Mouse (Mus musculus) MEL (cell line): ENCODE data around the gene Gm11627.

ENCODE experiments used
- CTCF ChIP-seq, 3 experiments: IDR thresholded peaks in 2 of 3; conservative IDR thresholded peaks in 1 of 3; 2 replicates each; pipeline ENCODE4 v1.5.1; 2011 to 2012; ENCODE audit warnings: low read length in 3 of 3, low read depth in 2 of 3, mild to moderate bottlenecking in 2 of 3, improper control_type of control experiment in 1 of 3, inconsistent platforms in 1 of 3, mixed read lengths in 1 of 3, moderate library complexity in 1 of 3; ENCODE audit not compliant: control insufficient read depth in 1 of 3, insufficient read depth in 1 of 3, poor library complexity in 1 of 3, severe bottlenecking in 1 of 3
- EP300 ChIP-seq, 2 experiments: IDR thresholded peaks; 2 replicates each; pipeline ENCODE4 v1.6.1; 2011; ENCODE audit warnings: improper control_type of control experiment in 2 of 2, low read length in 2 of 2, low read depth in 1 of 2, mild to moderate bottlenecking in 1 of 2
- POLR2A ChIP-seq, 2 experiments: IDR thresholded peaks; 2 replicates each; pipeline ENCODE4 v1.6.1; 2011 to 2012; ENCODE audit warnings: low read length in 2 of 2, mild to moderate bottlenecking in 2 of 2, control low read depth in 1 of 2, improper control_type of control experiment in 1 of 2, low read depth in 1 of 2, moderate library complexity in 1 of 2; ENCODE audit not compliant: control insufficient read depth in 1 of 2, insufficient read depth in 1 of 2, poor library complexity in 1 of 2
- RAD21 ChIP-seq: IDR thresholded peaks from 2 replicates; pipeline ENCODE4 v1.6.1; 2011; ENCODE audit warnings: mild to moderate bottlenecking, low read depth, low read length, improper control_type of control experiment
- SIN3A ChIP-seq: IDR thresholded peaks from 2 replicates; pipeline ENCODE4 v1.6.1; 2012; ENCODE audit warnings: low read length, improper control_type of control experiment, inconsistent platforms

DNA sequence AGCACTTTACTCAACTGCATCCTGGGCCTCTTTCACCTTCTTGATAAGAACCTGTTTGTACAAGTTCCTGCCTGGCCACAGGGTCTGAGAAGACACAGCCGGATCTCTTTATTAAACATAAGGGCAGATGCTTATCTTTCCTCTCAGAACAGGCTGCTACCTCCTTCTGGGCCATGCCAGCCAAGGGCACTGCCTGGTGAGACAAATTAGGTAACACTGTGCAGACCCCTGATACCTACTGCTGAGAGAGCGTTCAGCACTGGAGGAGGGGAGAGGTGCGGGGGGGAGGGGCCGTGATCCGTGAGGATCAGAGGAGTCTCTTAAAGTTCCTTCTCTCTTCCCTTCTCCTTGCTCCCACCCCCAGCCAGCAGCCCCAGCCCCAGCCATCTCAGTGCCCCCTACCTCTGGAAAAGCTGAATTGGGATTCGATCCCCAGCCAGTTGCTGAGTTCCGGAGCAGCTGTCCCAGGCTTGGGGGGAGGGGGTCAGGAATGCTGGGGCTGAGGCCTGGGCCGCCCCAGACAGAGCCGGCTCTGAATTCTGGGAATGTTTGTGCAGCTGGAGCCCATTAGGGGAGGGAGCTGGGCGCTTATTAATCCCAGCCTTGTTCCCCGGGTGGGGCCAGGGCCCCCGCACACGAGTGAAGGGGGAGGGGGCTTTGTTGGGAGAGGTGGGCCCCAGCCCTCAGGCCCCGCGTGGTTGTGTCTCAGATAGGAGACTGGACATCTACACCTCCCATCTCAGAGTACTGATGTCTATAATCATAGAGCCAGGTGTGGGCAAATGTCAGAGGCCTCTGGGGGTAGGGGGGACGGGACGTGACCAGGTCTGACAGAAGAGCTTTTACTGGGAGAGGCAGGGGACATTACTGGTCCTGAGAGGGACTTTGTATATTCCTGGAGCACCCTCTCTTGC is 44.9 kb upstream of the Gm11627 start:
- no peak for TF ChIP-seq POLR2A (IDR thresholded peaks at IDR 0.05; ENCODE audit: control insufficient read depth in 1 of 2, insufficient read depth in 1 of 2, low read depth in 1 of 2, low read length in 2 of 2, poor library complexity in 1 of 2)
- TF ChIP-seq EP300 (IDR thresholded peaks at IDR 0.05; ENCODE audit: low read depth in 1 of 2, low read length in 2 of 2), result no peak
- TF ChIP-seq CTCF (IDR thresholded peaks at IDR 0.05 in 2 of 3, conservative IDR thresholded peaks at IDR 0.05 in 1 of 3; ENCODE audit: control insufficient read depth in 1 of 3, insufficient read depth in 1 of 3, low read depth in 2 of 3, low read length in 3 of 3, poor library complexity in 1 of 3, severe bottlenecking in 1 of 3), result no peak
- TF ChIP-seq RAD21, result no peak
- no peak for TF ChIP-seq SIN3A
